Mouse (Mus musculus) liver, adult 2 months (tissue): ENCODE results near the gene Eif1ad.

Experiments used
- CTCF ChIP-seq: fragments of 200-500 bp; IDR thresholded peaks from 2 replicates; pipeline ENCODE4 v1.5.1; 2011; ENCODE audit warnings: low read depth, low read length, control low read depth
- POLR2A ChIP-seq: fragments of 200-500 bp; IDR thresholded peaks from 2 replicates; pipeline ENCODE4 v1.6.1; 2011; ENCODE audit warnings: low read length, control low read depth; ENCODE audit not compliant: insufficient read depth; ENCODE audit errors: extremely low read depth

DNA sequence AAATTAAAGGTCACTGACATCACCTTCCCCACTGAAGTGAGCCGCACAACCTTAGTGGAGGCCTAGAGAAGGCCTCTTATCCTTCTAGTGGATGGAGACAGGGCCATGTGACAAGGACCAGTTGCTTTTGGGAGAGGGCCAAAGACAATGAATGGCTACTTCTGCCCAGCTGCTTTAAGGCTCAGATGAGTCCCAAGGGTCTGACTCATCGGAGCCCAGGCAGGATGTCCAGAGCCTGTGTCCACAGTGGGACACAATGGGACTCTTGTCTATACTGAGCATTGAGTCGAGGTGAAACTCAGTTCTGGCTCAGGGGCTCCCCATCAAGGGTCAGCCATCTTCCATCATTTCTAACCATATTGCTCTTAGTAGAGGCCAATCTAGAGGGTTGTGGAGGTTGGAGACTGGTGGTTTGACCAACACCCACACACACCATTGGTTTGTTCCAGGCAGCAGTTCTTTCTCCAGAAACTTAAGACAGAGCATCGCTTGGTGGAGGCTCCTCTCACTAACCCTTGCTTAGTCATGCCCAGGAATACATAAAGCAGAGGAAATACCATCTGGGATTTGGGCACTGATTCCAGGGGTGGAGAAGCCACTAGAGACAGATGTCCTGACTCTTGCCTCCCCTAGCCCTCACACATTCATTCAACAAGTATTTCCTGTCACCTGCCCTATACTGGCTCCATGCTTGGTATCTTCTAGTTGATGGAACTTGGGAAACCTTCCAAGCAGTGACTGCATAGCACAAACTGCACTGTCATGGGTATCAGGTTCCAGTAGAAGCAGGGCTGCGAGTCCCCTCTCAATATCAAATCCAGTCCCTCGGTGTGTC is 21.0 kb upstream of the Eif1ad start:
- TF ChIP-seq POLR2A, result no peak
- TF ChIP-seq CTCF, result no peak
